Mouse (Mus musculus) urinary bladder, postnatal 36 days (tissue): ENCODE data around the gene Olfr1258.
"Not testable (repeated sequence)": the region's sequence is repeated elsewhere in the genome, so short reads cannot be mapped to it uniquely, and the experiment has no call there.

Source experiments
- DNase-seq, 2 experiments: peaks; one replicate each; pipeline ENCODE4 v3.0.0; 2022; ENCODE audit warnings: low spot score in 2 of 2, mixed read lengths in 1 of 2

Olfr1258 gene

GRCm38 (mm10) chr2:89927009-89927408 lies at the start of gene Olfr1258:
Gene Olfr1258, plus strand, starts transcription at chr2:89927309.
- no peak for DNase-seq

- no peak for DNase-seq
Measured at GRCm38 (mm10) chr2:89878137-89878536, 49.0 kb upstream of the Olfr1258 start, which contains the start of gene Olfr1257. Gene Olfr1257, plus strand, starts transcription at chr2:89878437.

GRCm38 (mm10) chr2:89912616-89913015 lies 14.5 kb upstream of the Olfr1258 start:
- not testable (repeated sequence) for DNase-seq

- DNase-seq = no peak
Measured at GRCm38 (mm10) chr2:89948564-89948963, 21.5 kb downstream of the Olfr1258 start, which contains the start of gene Olfr1259. Gene Olfr1259, minus strand, starts transcription at chr2:89948664.

- DNase-seq = no peak
Measured at GRCm38 (mm10) chr2:89974184-89974583, 47.1 kb downstream of the Olfr1258 start, which contains the start of gene Olfr1260. Gene Olfr1260, plus strand, starts transcription at chr2:89974340.

GRCm38 (mm10) chr2:89977709-89978108 lies 50.6 kb downstream of the Olfr1258 start:
- DNase-seq = no peak
